Mouse (Mus musculus): ENCODE results near the gene Gm21725.
"Not testable (repeated sequence)": the region's sequence is repeated elsewhere in the genome, so short reads cannot be mapped to it uniquely, and the experiment has no call there.

The Gm21725 gene

DNA sequence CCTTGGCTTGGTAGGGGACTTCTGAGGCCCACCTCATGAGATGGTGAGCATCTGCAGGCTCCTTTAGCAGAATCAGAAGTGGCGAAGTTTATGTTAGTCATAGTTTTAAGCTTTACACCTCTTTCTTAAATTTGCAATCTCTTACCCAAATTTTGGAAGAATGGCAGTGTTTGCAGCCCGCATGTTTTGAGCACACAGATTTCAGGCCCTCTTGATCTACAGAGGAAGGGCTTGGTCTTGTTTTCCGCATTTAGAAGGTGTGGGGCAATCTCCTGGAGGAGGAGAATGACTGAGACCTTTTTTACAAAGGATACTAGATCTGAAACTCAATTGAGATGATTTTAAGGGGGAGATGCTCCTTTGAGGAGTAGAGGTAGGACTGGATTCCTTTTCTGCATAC, at the start of gene Gm21725:
Gm21725 (minus strand) TSS at position 101 of the 400 bp plus-strand sequence.
- DNase-seq (ENCODE audit: low spot score) = not testable (repeated sequence)
